Mouse (Mus musculus): ENCODE results near the gene Ralgds.
A peak's percentile ranks its signal among the peaks of the same experiment; 100 is the strongest.

Ralgds gene

GRCm38 (mm10) chr2:28520581-28520980 lies 7.7 kb downstream of the Ralgds start:
- no peaks in the 10 kb centered on the region for H3K27me3 ChIP-seq (ENCODE audit: control insufficient read depth, insufficient read depth, low read length, poor library complexity, severe bottlenecking)
- DNase-seq (ENCODE audit: low read depth, low spot score), result no peak
- H3K36me3 ChIP-seq (ENCODE audit: control insufficient read depth, insufficient read depth, low read length, poor library complexity, severe bottlenecking), result no peaks in the 10 kb centered on the region

GRCm38 (mm10) chr2:28521571-28522151 lies 8.7 kb downstream of the Ralgds start:
- Histone ChIP-seq H3K36me3 (ENCODE audit: control insufficient read depth, insufficient read depth, low read length, poor library complexity, severe bottlenecking) (no peaks in the 10 kb centered on the region), H3K27me3 (ENCODE audit: control insufficient read depth, insufficient read depth, low read length, poor library complexity, severe bottlenecking) (no peaks in the 10 kb centered on the region)
- no peak for DNase-seq (ENCODE audit: low read depth, low spot score)

GRCm38 (mm10) chr2:28522166-28522565 lies 9.2 kb downstream of the Ralgds start:
- H3K27me3 ChIP-seq (ENCODE audit: control insufficient read depth, insufficient read depth, low read length, poor library complexity, severe bottlenecking), result no peaks in the 10 kb centered on the region
- DNase-seq (ENCODE audit: low read depth, low spot score), result no peak

GRCm38 (mm10) chr2:28523643-28524117 lies 10.8 kb downstream of the Ralgds start:
- DNase-seq (ENCODE audit: low read depth, low spot score), result no peak
- no peaks in the 10 kb centered on the region for H3K36me3 ChIP-seq (ENCODE audit: control insufficient read depth, insufficient read depth, low read length, poor library complexity, severe bottlenecking)

More at GRCm38 (mm10) chr2:28522166-28522565, 9.2 kb downstream of the Ralgds start:
- no peaks in the 10 kb centered on the region for H3K36me3 ChIP-seq (ENCODE audit: control insufficient read depth, insufficient read depth, low read length, poor library complexity, severe bottlenecking)

GRCm38 (mm10) chr2:28524406-28524805 lies 11.5 kb downstream of the Ralgds start:
- H3K27me3 ChIP-seq (ENCODE audit: control insufficient read depth, insufficient read depth, low read length, poor library complexity, severe bottlenecking), result no peaks in the 10 kb centered on the region
- DNase-seq (ENCODE audit: low read depth, low spot score), result no peak
- H3K36me3 ChIP-seq (ENCODE audit: control insufficient read depth, insufficient read depth, low read length, poor library complexity, severe bottlenecking), result no peaks in the 10 kb centered on the region

More at GRCm38 (mm10) chr2:28523643-28524117, 10.8 kb downstream of the Ralgds start:
- no peaks in the 10 kb centered on the region for H3K27me3 ChIP-seq (ENCODE audit: control insufficient read depth, insufficient read depth, low read length, poor library complexity, severe bottlenecking)

GRCm38 (mm10) chr2:28525219-28525942 lies 12.5 kb downstream of the Ralgds start:
- DNase-seq (ENCODE audit: low read depth, low spot score), result no peak
- Histone ChIP-seq H3K36me3 (ENCODE audit: control insufficient read depth, insufficient read depth, low read length, poor library complexity, severe bottlenecking) (no peaks in the 10 kb centered on the region), H3K27me3 (ENCODE audit: control insufficient read depth, insufficient read depth, low read length, poor library complexity, severe bottlenecking) (no peaks in the 10 kb centered on the region)

GRCm38 (mm10) chr2:28525943-28526876 lies 13.3 kb downstream of the Ralgds start:
- DNase-seq (ENCODE audit: low read depth, low spot score), result peak; percentile 81
- Histone ChIP-seq H3K36me3 (ENCODE audit: control insufficient read depth, insufficient read depth, low read length, poor library complexity, severe bottlenecking) (no peaks in the 10 kb centered on the region), H3K27me3 (ENCODE audit: control insufficient read depth, insufficient read depth, low read length, poor library complexity, severe bottlenecking) (no peaks in the 10 kb centered on the region)

- Histone ChIP-seq H3K27me3 (ENCODE audit: control insufficient read depth, insufficient read depth, low read length, poor library complexity, severe bottlenecking) (no peaks in the 10 kb centered on the region), H3K36me3 (ENCODE audit: control insufficient read depth, insufficient read depth, low read length, poor library complexity, severe bottlenecking) (no peaks in the 10 kb centered on the region)
- no peak for DNase-seq (ENCODE audit: low read depth, low spot score)
Measured at GRCm38 (mm10) chr2:28527436-28528353, 14.8 kb downstream of the Ralgds start.

- no peak for DNase-seq (ENCODE audit: low read depth, low spot score)
- Histone ChIP-seq H3K36me3 (ENCODE audit: control insufficient read depth, insufficient read depth, low read length, poor library complexity, severe bottlenecking) (no peaks in the 10 kb centered on the region), H3K27me3 (ENCODE audit: control insufficient read depth, insufficient read depth, low read length, poor library complexity, severe bottlenecking) (no peaks in the 10 kb centered on the region)
Measured at GRCm38 (mm10) chr2:28528354-28528730, 15.4 kb downstream of the Ralgds start.

GRCm38 (mm10) chr2:28529856-28530255 lies 16.9 kb downstream of the Ralgds start:
- H3K36me3 ChIP-seq (ENCODE audit: control insufficient read depth, insufficient read depth, low read length, poor library complexity, severe bottlenecking), result no peaks in the 10 kb centered on the region
- H3K27me3 ChIP-seq (ENCODE audit: control insufficient read depth, insufficient read depth, low read length, poor library complexity, severe bottlenecking), result no peaks in the 10 kb centered on the region
- no peak for DNase-seq (ENCODE audit: low read depth, low spot score)

GRCm38 (mm10) chr2:28530311-28530710 lies 17.4 kb downstream of the Ralgds start:
- no peaks in the 10 kb centered on the region for H3K36me3 ChIP-seq (ENCODE audit: control insufficient read depth, insufficient read depth, low read length, poor library complexity, severe bottlenecking)
- no peak for DNase-seq (ENCODE audit: low read depth, low spot score)
- H3K27me3 ChIP-seq (ENCODE audit: control insufficient read depth, insufficient read depth, low read length, poor library complexity, severe bottlenecking), result no peaks in the 10 kb centered on the region

- peak; percentile 90 for DNase-seq (ENCODE audit: low read depth, low spot score)
- H3K36me3 ChIP-seq (ENCODE audit: control insufficient read depth, insufficient read depth, low read length, poor library complexity, severe bottlenecking), result no peaks in the 10 kb centered on the region
Measured at GRCm38 (mm10) chr2:28532938-28533771, 20.2 kb downstream of the Ralgds start.

GRCm38 (mm10) chr2:28533901-28534435 lies 21.0 kb downstream of the Ralgds start:
- DNase-seq (ENCODE audit: low read depth, low spot score), result no peak
- H3K36me3 ChIP-seq (ENCODE audit: control insufficient read depth, insufficient read depth, low read length, poor library complexity, severe bottlenecking), result no peaks in the 10 kb centered on the region
- H3K27me3 ChIP-seq (ENCODE audit: control insufficient read depth, insufficient read depth, low read length, poor library complexity, severe bottlenecking), result no peaks in the 10 kb centered on the region

More at GRCm38 (mm10) chr2:28532938-28533771, 20.2 kb downstream of the Ralgds start:
- no peaks in the 10 kb centered on the region for H3K27me3 ChIP-seq (ENCODE audit: control insufficient read depth, insufficient read depth, low read length, poor library complexity, severe bottlenecking)
